Mouse (Mus musculus) stomach, embryonic 16.5 days (tissue): ENCODE measurements around the gene Cpeb1. TPM values are rescaled to one million over a fixed set of nuclear protein-coding genes. Genes with fewer than 3 reads are reported as not detected.

Experiments used
- ATAC-seq: fragments of 200-750 bp; cut with Nextera tagmentation; 2 replicates; pipeline ENCODE4 v1.8.0; 2017; ENCODE audit warnings: moderate number of reproducible peaks, moderate TSS enrichment; ENCODE audit not compliant: insufficient read depth, low FRiP score
- H3K27ac ChIP-seq: fragments of 300-500 bp; sonication (generic); 2 replicates; pipeline ENCODE4 v1.5.1; 2014; ENCODE audit warnings: low read length
- H3K27me3 ChIP-seq: fragments of 300-500 bp; sonication (generic); 2 replicates; pipeline ENCODE4 v1.6.1; 2014; ENCODE audit warnings: low read length, control low read depth, mixed read lengths; ENCODE audit not compliant: control insufficient read depth, insufficient read depth
- H3K36me3 ChIP-seq: fragments of 300-500 bp; sonication (generic); 2 replicates; pipeline ENCODE4 v1.6.1; 2014; ENCODE audit warnings: low read length; ENCODE audit not compliant: control insufficient read depth, insufficient read depth
- H3K4me1 ChIP-seq: fragments of 300-500 bp; sonication (generic); 2 replicates; pipeline ENCODE4 v1.6.1; 2014; ENCODE audit warnings: low read length, control low read depth, mixed read lengths; ENCODE audit not compliant: control insufficient read depth, insufficient read depth
- H3K4me2 ChIP-seq: fragments of 300-500 bp; sonication (generic); 2 replicates; pipeline ENCODE4 v1.6.1; 2014; ENCODE audit warnings: low read depth, low read length, mixed read lengths
- H3K4me3 ChIP-seq: fragments of 300-500 bp; sonication (generic); replicated peaks from 2 replicates; pipeline ENCODE4 v1.5.1; 2014; ENCODE audit warnings: mild to moderate bottlenecking, low read length
- H3K9ac ChIP-seq: fragments of 300-500 bp; sonication (generic); 2 replicates; pipeline ENCODE4 v1.6.1; 2014; ENCODE audit warnings: low read length
- H3K9me3 ChIP-seq: fragments of 300-500 bp; sonication (generic); replicated peaks from 2 replicates; pipeline ENCODE4 v1.6.1; 2016; ENCODE audit warnings: low read length, control low read depth; ENCODE audit not compliant: control insufficient read depth
- WGBS: fragments of 180-500 bp; shearing (Covaris S2); extraction: QIAGEN DNeasy Blood & Tissue Kit; methylation state at CpG from one replicate; pipeline ENCODE4 v1.1.7; 2014; 5-methylcytosine and 5-hydroxymethylcytosine counted together
- polyA plus RNA-seq: library from polyadenylated mRNA; unstranded; fragments of >200 nt; fragmentation: Nextera tagmentation; extraction: Ambion mirVana; gene quantifications from 2 replicates; pipeline ENCODE4 v1.2.1, GENCODE M21; 2015

Gene Cpeb1
- polyA plus RNA-seq, 1 experiment from 2014 or later = 1.6 TPM

- no peaks in the 10 kb centered on the region for H3K36me3 ChIP-seq
- H3K4me3 ChIP-seq = no peak overlapping the region
- no peak overlapping the region for H3K9ac ChIP-seq
- H3K4me1 ChIP-seq = no peaks in the 10 kb centered on the region
- H3K27ac ChIP-seq = no peak overlapping the region
- WGBS = 79% methylated on average over 4 of the region's 4 CpGs
- no peaks in the 10 kb centered on the region for H3K27me3 ChIP-seq
- H3K9me3 ChIP-seq = no peaks in the 10 kb centered on the region
- H3K4me2 ChIP-seq = no peak overlapping the region
- no peak for ATAC-seq
These were observed 103.4 kb downstream of the Cpeb1 start for GRCm38 (mm10) chr7:81351826-81352225.

- ATAC-seq = no peak
- no peaks in the 10 kb centered on the region for H3K9me3 ChIP-seq
- WGBS = 67% methylated on average over 7 of the region's 7 CpGs
These were observed 107.1 kb downstream of the Cpeb1 start for GRCm38 (mm10) chr7:81348206-81348605.

GRCm38 (mm10) chr7:81345447-81346170 is 109.7 kb downstream of the Cpeb1 start:
- H3K36me3 ChIP-seq = peaks cover 11% of the 10 kb centered on the region
- H3K4me2 ChIP-seq = peak overlapping the region; percentile 61
- peak overlapping the region; percentile 60; the same call in 1 of the 2 replicates for H3K27ac ChIP-seq
- H3K4me1 ChIP-seq = peaks cover 19% of the 10 kb centered on the region
- ATAC-seq = no peak
- WGBS = 63% methylated on average over 15 of the region's 15 CpGs
- no peaks in the 10 kb centered on the region for H3K9me3 ChIP-seq
- H3K9ac ChIP-seq = peak overlapping the region; percentile 81
- peak overlapping the region; percentile 74 for H3K4me3 ChIP-seq
- no peaks in the 10 kb centered on the region for H3K27me3 ChIP-seq

More at GRCm38 (mm10) chr7:81348206-81348605, 107.1 kb downstream of the Cpeb1 start:
- Histone ChIP-seq H3K27me3 (no peaks in the 10 kb centered on the region), H3K9ac (no peak overlapping the region), H3K4me3 (no peak overlapping the region), H3K4me1 (peaks cover 9% of the 10 kb centered on the region), H3K36me3 (0 out of 2 replicates have a peak, but pooled peaks cover under 1% of the 10 kb centered on the region), H3K4me2 (no peak overlapping the region), H3K27ac (no peak overlapping the region)

- peaks cover 19% of the 10 kb centered on the region for H3K4me1 ChIP-seq
- H3K4me3 ChIP-seq = peak within 1 kb of the TSS; percentile 74
- WGBS = under 1% methylated on average over 85 of the region's 85 CpGs
- no peaks in the 10 kb centered on the region for H3K27me3 ChIP-seq
- no peaks in the 10 kb centered on the region for H3K9me3 ChIP-seq
- peak; percentile 88 for ATAC-seq
- H3K36me3 ChIP-seq = peaks cover 17% of the 10 kb centered on the region
- H3K27ac ChIP-seq = peak within 1 kb of the TSS; percentile 85
- H3K4me2 ChIP-seq = peak within 1 kb of the TSS; percentile 85
- peak within 1 kb of the TSS; percentile 90 for H3K9ac ChIP-seq
These were observed 110.5 kb downstream of the Cpeb1 start, which contains the start of gene Rps17 for GRCm38 (mm10) chr7:81344544-81345446. Gene Rps17, minus strand, starts transcription at chr7:81345254.

- no peak for ATAC-seq
- peak overlapping the region; percentile 74 for H3K4me3 ChIP-seq
- H3K36me3 ChIP-seq = peaks cover 17% of the 10 kb centered on the region
- WGBS = 5% methylated on average over 10 of the region's 10 CpGs
- H3K4me1 ChIP-seq = peaks cover 19% of the 10 kb centered on the region
- no peaks in the 10 kb centered on the region for H3K9me3 ChIP-seq
- H3K4me2 ChIP-seq = peak overlapping the region; percentile 85
- H3K9ac ChIP-seq = peak overlapping the region; percentile 90
- peak overlapping the region; percentile 9; the same call in 1 of the 2 replicates for H3K27ac ChIP-seq
- H3K27me3 ChIP-seq = no peaks in the 10 kb centered on the region
These were observed 111.4 kb downstream of the Cpeb1 start for GRCm38 (mm10) chr7:81343831-81344230.

GRCm38 (mm10) chr7:81343316-81343715 is 111.9 kb downstream of the Cpeb1 start:
- 27% methylated on average over 8 of the region's 8 CpGs for WGBS
- Histone ChIP-seq H3K36me3 (peaks cover 17% of the 10 kb centered on the region), H3K4me1 (peaks cover 19% of the 10 kb centered on the region), H3K9ac (peak overlapping the region; percentile 90), H3K4me2 (peak overlapping the region; percentile 85), H3K4me3 (peak overlapping the region; percentile 74), H3K27ac (no peak overlapping the region), H3K9me3 (no peaks in the 10 kb centered on the region), H3K27me3 (no peaks in the 10 kb centered on the region)
- ATAC-seq = no peak

- ATAC-seq = no peak
- H3K4me2 ChIP-seq = peak overlapping the region; percentile 85
- 56% methylated on average over 8 of the region's 8 CpGs for WGBS
- peak overlapping the region; percentile 74 for H3K4me3 ChIP-seq
- H3K36me3 ChIP-seq = peaks cover 17% of the 10 kb centered on the region
- no peaks in the 10 kb centered on the region for H3K9me3 ChIP-seq
- peak overlapping the region; percentile 90 for H3K9ac ChIP-seq
- no peaks in the 10 kb centered on the region for H3K27me3 ChIP-seq
- H3K27ac ChIP-seq = no peak overlapping the region
- peaks cover 19% of the 10 kb centered on the region for H3K4me1 ChIP-seq
These were observed 112.7 kb downstream of the Cpeb1 start for GRCm38 (mm10) chr7:81342356-81343094.

- ATAC-seq = no peak
- no peak overlapping the region for H3K4me3 ChIP-seq
- H3K4me1 ChIP-seq = peaks cover 19% of the 10 kb centered on the region
- no peak overlapping the region for H3K9ac ChIP-seq
- peaks cover 17% of the 10 kb centered on the region for H3K36me3 ChIP-seq
- H3K9me3 ChIP-seq = no peaks in the 10 kb centered on the region
- H3K4me2 ChIP-seq = no peak overlapping the region
- no peaks in the 10 kb centered on the region for H3K27me3 ChIP-seq
- WGBS = 45% methylated on average over 3 of the region's 3 CpGs
- H3K27ac ChIP-seq = no peak overlapping the region
These were observed 113.7 kb downstream of the Cpeb1 start for GRCm38 (mm10) chr7:81341563-81341962.
